Mouse (Mus musculus): Measurements from ENCODE around the gene G6pc3.

G6pc3 gene

DNA sequence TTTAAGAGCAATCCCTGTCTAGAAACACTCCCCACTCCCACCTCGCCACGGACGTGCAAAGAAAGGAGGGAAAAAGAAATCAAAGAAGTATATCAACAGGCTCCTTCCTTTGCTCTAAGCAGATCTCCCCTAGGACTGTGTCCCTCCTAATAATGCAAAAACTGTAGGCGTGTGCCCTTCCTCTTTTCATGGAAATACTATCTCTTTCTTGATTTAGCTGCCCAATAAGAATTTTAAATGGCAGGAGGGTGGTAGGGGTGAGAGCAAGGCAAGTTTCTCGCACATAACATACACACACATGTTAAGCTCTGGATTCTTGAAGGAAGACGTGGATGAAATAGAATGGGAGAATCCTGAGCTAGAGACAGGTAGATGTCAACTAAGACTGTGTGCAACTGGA, 440 bp upstream of the G6pc3 start:
- no peak for DNase-seq (ENCODE audit: low spot score)

DNA sequence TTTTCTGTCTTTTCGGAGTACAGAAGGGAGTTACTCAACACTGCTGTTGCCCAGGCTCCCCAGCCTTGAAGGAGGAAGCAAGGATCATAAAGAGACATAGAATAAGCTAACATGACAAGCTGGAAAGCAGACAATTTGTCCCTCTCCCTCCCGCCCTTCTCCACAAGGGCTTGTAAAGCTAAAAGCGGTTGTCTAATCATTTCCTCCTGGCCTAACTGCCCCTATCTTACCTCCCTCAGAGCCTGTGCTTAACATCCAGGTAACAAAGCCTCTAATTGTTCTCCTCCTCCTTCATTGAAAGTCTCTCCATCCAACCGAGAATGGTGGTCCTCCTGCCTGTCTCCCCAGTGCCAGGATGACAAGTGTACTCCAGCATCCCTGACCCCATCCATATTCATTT, 1.4 kb downstream of the G6pc3 start:
- DNase-seq (ENCODE audit: low spot score), result no peak

DNA sequence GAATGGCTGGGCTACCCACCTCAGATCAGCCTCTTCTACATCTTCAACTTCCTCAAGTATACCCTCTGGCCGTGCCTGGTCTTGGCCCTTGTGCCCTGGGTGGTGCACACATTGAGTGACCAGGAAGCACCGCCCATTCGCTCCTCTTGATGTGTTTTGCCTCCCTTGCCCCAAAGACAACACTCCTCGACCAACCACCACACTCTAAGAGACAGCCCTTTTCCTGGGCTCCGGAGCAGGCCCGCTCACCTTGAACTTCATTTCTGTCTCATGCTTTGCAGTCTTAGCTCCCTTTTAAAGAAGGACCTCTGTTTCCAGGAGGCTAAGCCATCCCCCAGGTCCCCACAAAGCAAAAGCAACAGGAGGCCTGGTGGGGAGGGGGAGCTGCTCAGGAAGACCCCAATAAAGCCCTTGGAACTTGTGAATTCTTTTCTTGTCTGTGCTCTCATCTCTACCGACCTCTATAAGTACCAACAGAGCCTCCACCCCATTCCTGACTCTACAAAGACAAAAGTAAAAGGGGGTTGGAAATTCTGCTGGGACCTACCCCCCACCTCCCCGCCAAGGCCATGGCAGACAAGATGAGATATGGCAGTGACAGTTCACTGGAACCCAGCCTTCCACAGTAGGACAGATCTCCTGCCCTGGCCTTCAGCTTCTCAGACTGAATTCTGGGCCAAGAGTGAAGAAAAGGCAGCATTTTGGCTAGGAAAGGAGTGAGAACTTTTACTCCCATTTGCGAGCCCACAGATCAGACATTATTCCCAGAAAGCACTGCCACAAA, 4.4 kb downstream of the G6pc3 start:
- no peak for DNase-seq (ENCODE audit: low spot score)

DNA sequence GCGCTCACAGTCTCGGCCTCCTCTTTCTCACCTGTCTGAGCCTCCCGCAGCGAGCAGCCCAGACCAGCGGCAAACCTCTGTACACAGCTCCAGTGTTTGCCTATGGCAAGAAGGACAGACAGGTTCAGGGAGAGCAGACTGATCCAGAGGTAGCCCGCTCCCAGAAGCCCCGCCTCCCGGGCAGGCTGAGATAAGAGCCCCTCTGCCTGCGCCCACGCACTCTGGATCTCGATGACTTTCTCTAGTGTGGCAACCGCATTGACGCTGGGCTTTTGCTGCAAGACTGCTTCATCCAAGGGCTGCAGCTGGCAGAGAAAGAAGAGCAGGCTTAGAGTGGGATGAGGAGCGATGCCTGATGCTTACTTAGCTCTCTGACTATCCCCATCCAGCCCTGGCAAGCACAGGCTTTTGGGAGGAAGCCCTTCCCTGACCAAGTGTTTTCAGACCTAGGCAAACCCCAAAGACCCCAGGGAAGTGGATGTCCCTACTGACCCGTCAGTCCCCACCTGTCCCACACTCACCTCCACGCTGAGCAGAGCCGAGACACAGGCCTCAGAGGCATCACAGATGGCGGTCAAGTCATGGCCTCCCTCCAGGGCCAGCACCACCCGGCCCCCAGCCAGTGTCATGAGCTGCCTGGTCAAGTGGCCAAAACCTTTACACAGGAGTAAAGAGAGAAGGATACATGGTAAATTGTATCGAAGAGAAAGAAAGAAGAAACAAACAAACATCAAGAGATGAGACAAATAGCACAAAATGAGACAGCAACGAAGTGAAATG, 6.8 kb downstream of the G6pc3 start:
- DNase-seq (ENCODE audit: low spot score), result no peak

DNA sequence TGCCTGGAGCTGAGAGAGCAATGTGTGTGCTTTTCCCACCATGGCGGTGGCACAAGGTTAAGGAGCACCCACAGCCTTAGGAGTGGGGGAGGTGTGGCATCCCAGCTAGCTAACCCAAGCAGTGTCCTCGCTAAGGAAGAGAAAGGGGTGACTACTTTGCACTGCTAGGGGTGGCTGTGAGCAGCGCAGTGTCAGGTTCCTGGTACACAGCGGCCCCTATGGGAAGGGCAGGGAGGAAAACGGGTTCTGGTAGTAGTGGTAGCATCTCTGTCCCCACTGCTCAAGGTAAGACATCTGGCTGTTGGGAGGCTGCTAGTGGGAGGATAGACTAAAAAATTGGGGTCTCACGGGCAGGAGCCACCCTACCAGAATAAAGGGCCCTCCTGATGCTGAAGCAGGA, 8.8 kb downstream of the G6pc3 start:
- no peak for DNase-seq (ENCODE audit: low spot score)

DNA sequence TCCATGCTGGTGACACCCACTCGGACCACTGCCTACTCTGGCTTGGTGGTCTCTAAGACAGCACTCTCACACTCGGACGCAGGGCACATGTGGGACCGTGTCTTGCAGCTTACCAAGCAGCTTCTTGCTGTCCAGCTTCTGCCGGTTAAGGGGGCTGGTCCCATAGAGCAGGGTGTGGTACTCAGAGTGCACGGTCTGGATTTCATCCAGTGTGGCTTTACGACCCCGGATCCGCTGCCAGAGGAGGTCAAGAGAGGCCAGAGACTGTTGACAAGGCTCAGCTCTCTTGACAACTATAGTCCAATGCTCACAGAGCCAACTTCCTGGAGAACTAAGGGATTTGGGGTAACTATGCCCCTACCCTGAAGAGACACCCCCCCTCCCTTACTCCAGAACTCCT, 10.4 kb downstream of the G6pc3 start:
- DNase-seq (ENCODE audit: low spot score), result no peak

DNA sequence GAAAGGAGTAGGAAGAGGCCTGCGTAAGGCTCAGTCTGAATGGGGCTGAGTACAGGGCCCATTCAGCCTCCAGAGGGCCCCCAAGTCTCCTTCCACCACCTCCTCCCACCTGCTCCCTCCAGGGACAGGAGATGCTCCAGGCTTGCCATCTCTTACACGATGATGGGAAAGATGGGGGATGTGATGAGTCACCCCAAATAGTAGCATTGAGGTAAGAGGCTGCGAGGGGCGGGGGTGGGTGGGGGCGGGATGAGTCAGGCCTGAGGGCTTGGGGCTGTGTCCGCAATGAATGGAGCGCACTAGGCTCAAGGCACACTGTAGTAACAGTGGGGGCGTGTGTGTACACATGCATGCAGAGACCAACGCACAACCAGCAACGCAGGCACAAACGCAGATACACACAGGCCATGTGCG, 12.0 kb downstream of the G6pc3 start:
- DNase-seq (ENCODE audit: low spot score), result no peak

DNA sequence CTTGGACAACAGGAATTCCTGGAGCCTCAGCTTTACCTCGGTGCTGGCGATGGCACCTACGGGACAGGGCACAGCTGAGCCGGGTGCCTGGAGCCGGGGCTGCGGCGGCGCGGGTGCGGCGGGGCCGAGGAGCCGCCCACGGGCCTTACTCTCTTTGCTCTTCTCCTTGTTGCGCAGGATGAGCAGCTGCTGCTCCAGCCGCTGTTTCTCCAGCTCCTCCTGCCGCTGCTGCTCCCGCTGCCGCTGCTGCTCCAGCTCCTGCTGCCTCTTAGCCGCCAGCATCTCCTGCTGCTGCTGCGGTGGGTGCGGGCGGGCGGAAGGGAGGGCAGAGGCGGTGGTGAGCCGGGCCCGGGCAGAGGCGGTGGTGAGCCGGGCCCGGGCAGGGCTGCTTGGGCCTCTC, 17.1 kb downstream of the G6pc3 start:
- DNase-seq (ENCODE audit: low spot score), result no peak

DNA sequence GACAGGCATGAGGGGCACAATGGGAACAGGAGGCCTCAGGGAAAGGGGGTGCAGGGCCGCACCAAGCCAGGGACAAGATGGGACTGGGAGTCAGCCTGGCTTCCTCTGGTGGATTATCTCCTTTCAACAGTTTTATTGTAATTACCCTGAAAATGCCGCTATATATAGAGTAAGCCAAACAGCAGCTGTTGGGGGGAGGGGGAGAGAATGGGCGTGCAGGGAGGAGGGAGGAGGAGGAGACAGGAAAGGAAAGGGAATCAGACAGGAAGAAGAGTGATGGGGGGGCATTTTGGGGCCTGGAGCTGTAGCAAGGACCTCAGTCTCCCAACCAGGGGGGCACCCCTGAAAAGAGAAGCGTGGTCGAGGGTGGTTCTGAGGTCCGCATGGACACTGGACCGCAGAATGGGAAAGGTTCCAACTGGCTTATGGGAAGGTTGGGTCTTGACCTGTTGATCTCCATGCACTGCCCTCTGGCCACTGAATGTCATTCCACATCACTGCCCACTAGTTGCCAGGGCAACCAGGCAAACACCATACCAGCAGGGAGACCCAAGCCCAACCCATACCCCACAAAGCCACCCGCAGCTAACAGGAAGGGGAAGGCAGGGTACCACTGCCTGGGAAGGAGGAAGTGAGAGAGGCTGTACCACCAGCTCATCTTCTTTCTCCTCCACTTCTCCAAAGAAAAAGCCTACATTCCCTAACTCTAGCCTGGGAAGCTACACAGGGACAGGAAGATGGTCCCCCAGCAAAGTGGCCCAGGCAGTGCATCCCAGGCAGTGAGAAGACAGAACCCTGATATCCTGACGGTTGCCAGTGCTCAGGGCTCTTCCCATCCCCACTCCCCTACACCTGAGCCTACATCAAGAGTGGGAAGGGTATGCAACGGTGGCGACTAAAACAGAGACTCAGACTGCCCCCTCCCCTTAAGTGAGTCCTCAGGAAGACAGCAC, 18.7 kb downstream of the G6pc3 start:
- DNase-seq (ENCODE audit: low spot score), result no peak

DNA sequence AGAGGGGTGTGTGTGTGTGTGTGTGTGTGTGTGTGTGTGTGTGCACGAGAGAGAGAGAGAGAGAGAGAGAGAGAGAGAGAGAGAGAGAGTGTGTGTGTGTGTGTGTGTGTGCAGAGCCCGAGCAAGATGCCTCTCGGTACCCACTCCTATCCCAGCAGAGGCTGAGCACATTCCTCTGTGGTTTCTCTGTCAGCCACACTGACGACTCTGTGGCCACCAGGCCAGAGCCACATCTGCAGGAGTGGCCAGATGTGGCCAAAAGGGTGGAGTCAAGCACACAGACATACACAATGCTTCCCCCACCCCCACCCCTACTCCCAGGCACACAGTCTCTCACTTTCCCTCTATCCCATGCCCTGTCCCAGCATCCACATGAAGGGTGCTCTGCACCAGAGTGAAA, 19.4 kb downstream of the G6pc3 start:
- DNase-seq (ENCODE audit: low spot score), result no peak

DNA sequence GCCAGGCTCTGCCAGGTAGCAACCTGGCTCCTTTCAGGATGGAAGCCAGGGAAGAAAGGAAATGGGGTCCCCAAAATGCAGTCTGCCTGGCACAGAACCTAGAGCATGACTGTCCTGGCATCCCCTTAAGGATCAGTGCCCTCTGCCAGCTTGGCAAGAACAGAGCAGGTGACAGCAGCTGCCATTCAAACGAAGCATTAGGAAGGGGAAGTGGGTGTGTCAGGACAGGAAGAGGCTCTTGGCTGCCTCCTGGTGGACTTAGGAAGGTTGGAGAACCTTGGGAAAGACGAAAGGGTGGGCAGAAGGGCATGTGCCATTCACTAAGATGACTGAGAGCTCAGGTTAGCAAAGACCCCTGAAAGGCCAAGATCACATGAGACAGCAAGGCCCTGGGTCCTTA, 20.3 kb downstream of the G6pc3 start:
- DNase-seq (ENCODE audit: low spot score), result no peak

DNA sequence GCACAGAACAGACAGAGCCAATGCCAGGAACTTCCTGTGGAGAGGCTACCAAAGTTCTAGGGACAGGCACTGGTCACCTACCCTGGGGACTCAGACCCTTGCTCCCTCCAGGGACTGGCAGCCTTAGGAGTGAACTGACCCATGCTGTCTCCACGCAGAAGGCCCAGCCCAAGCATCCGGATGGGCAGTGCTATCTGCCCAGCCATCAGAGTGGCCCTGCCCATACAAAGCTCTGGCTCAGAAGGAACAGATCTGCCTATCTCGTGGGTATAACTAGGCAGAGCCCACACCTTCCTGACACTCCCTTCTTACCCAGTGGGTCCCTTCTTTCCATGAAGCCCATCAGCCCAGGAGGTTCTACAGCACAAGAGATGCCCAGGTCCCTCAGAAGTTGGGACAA, 20.8 kb downstream of the G6pc3 start:
- no peak for DNase-seq (ENCODE audit: low spot score)

DNA sequence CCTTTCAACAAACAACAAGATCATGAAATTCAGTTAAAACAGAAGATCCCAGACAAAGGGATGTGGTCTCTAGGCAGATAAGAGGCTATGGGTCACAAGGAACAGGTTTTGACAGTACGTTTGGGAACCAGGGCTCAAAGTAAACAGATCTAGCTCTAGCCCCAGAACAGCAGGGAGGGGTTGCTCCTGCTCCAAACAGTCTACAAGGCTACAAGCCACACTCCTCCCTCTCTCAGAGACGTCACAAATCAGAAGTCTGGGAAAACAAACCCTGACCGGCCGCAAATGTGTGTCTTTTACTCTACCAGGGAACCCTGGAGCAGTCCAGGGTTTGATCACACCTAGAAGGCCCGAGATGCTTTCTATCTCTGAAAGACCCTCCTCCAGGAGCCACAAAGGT, 21.6 kb downstream of the G6pc3 start:
- no peak for DNase-seq (ENCODE audit: low spot score)

DNA sequence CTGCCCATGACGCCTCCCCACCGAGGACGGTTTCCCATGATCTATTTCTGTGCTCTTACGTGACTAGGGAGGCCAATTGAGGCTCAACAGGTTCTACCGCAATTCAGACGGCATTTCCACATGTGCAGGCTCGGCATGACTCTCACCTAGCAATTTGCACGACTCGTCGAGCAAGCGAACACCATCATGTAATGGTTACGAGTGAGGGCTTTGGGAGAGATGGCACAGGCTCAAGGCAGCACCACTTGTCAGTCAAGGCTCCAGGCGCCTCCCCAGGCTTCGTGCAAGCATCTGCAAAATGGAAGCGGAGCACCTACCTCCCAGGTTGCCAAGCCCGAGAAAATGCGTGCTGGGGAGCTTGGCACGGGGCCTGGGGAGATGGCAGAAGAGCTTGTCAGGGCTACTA, 22.5 kb downstream of the G6pc3 start:
- no peak for DNase-seq (ENCODE audit: low spot score)

DNA sequence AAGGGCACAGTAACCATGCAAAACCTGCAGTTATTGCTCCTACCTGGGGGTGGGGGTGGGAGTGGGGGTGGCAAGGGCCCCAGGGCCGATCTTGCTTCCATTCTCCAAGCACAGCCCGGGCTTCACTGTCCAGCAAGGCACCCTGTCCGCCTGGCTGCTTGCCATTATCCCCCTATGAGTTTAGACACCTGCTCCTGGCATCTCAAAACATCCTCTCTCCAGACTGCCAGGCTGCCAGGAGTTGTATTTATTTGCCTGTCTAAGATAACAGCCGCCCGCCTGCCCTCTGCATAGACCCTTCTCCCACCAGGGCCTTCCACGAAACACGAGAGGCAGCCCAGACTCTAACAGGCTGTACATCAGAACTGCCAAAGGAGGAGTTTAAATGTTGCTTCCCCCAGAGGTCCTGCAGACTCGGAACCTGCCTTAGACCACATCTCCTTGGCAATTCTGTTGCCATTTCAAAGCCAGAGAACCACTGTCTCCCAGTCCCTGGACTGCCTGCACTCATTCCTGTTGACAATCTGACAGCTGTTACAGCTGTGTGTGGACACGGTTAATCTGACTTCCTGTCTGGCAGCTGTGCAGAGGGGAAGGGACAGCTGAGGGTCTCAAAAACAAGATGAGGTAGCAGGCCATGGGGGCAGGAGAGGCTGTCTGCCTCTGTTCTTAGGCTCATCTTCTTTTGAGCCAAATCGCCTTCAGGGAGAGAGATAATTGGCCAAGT, 25.2 kb downstream of the G6pc3 start:
- no peak for DNase-seq (ENCODE audit: low spot score)

DNA sequence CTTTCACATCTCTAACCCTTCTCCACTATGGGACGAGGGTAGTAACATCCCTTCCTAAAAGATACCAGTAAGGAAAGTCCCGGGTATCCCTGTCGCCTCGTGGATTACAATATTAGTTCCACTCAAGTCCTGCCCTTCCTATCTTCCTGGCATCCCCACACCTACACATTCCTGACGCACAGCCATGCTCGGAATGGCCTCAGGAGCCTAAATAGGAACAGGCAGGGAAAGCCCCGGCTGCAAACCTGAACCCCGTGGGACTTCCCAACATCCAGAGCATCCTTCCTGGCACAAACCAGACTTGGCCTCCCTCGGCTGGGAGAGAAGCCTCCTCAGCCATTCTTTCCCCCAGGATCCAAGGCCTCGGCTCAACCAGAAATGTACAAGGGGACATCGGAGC, 26.1 kb downstream of the G6pc3 start:
- DNase-seq (ENCODE audit: low spot score), result no peak

DNA sequence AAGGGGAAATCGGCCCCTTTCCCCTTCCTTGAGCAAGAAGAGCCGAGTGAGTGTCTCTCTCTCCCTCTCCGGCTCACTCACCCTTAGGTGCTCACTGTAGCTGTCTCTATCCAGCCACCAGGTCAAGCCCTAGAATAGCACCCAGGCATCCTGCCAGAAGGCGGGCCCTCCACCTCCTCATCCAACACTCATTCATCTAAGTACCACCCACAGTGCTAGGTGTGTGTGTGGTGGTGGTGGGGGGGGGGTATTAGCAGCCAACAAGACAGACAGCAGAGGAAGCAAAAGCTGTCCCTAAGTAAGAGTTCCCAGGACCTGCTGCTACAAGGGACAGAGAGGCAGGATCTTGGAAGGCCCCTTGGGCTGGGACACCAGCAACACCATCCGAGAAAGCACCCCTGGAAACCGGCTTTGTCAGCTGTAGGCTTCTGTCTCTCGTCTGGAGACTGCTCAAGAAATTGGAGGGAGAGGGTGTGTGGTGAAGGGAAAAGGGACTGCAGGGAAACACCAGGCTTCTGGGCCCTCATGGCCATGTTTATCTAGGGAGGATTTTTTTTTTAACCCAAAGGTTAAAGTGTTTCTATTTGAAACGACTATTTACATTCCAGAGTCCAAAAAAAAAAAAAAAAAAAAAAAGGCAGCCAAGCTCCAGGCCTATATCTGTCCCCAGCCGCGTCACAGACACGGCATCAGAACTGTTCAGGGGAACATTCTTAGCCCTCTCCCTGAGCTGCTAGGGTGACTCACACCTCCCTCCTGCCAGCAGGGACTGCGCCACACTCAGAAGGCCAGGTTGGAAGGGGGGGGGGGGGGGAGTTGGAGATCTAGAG, 26.9 kb downstream of the G6pc3 start:
- no peak for DNase-seq (ENCODE audit: low spot score)

DNA sequence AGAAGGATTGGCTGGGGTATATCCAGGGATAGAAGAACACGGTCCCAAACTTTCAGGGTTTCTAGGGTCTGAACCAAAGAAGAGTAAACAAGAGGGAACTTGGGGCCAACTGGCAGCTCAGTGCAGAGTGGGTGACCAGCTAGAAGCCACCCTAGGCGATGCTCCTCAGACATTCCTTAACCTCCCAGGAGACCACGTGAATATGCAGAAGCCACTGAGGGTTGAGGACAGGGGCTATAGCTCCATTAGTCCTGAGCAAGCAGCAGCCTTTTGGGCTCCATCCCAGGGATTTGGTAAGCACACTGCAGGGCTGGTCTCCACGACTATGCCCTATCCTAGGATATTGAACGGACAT, 27.4 kb downstream of the G6pc3 start:
- DNase-seq (ENCODE audit: low spot score), result no peak

DNA sequence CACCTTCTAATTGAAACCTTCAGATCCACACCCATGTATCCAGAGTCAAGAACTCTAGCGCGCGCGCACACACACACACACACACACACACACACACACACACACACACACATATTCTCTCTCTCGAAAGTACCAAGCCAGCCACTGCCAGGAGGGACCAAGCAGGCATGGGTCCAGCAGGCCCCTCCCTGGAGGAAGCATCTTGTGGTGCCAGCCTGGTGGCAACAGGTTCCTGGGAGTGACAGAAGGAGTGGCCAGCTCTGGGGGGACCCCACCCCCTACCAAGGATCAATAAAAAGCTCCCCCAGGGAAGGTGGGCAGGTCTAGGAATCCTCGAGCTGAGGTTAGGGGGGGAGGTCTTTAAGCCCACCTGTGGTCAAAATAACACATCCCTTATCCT, 28.0 kb downstream of the G6pc3 start:
- DNase-seq (ENCODE audit: low spot score), result no peak

DNA sequence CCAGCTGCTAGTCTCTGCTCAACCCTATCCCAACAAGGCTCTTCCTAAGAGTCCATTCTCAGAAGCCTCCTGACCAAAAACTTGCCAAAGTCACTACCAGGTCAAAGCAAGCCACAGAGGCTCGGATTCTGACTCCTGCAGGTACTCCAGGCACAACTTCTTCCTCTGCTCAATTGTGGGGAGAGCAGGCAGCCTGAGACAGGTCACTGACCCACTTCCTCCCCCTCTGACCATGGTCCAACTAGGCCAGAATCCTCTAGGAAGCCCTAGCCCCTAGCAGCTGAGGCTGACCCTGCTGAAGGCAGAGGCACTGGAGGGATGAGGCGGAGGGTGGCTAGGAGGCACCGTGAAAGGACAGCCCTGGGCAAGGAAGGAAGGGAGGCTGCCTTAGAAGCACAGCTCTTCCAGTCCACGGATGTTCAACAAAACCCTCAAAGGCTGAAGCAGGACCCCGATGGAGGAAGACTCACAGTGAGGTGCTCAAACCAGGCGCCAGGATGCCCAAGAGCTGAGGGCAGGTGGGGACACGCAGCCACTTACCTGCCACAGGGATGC, 28.5 kb downstream of the G6pc3 start:
- no peak for DNase-seq (ENCODE audit: low spot score)

DNA sequence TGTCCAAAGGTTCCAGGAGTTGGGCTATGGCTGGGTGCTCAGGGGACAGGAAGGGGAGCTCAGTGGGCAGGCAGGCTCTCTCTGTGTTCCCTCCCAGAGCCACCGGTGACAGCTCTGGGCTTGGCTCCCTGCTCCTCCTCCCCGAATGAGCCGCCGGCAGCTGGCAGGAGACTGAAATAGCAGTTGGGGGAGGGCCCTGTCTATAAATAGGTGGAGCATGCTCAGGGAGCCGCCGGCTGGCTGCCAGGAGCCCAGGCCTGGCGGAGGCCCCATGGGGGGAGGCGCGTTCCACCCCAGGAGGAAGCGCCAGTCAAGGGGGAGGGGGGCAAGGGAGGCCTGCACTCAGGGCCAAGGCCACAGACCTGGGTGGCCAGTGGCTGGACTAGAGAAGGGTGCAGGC, 29.4 kb downstream of the G6pc3 start:
- DNase-seq (ENCODE audit: low spot score), result peak; percentile 45
